Mouse (Mus musculus) limb, embryonic 14.5 days (tissue): Measurements from ENCODE around the gene Sult1e1. TPM values are rescaled to one million over a fixed set of nuclear protein-coding genes. Genes with fewer than 3 reads are reported as not detected.

Experiments
- ATAC-seq: fragments of 200-750 bp; cut with Nextera tagmentation; 2 replicates; pipeline ENCODE4 v1.8.0; 2017; ENCODE audit warnings: low read depth, moderate number of reproducible peaks, moderate TSS enrichment; ENCODE audit not compliant: low FRiP score
- DNase-seq: peaks from one replicate; pipeline ENCODE4 v3.0.0-alpha.2; 2015; ENCODE audit warnings: low spot score
- H3K27ac ChIP-seq: fragments of 300-500 bp; sonication (generic); replicated peaks from 2 replicates; pipeline ENCODE4 v1.5.1; 2014; ENCODE audit warnings: low read depth, mild to moderate bottlenecking, low read length, moderate library complexity, mixed read lengths
- H3K27me3 ChIP-seq: fragments of 300-500 bp; sonication (generic); 2 replicates; pipeline ENCODE4 v1.6.1; 2014; ENCODE audit warnings: low read length, mixed read lengths; ENCODE audit not compliant: control insufficient read depth, insufficient read depth
- H3K36me3 ChIP-seq: fragments of 300-500 bp; sonication (generic); 2 replicates; pipeline ENCODE4 v1.6.1; 2014; ENCODE audit warnings: mild to moderate bottlenecking, low read length, moderate library complexity, mixed read lengths; ENCODE audit not compliant: control insufficient read depth, insufficient read depth
- H3K4me1 ChIP-seq: fragments of 300-500 bp; sonication (generic); 2 replicates; pipeline ENCODE4 v1.6.1; 2014; ENCODE audit warnings: antibody characterized with exemption, low read length, mixed read lengths; ENCODE audit not compliant: control insufficient read depth, insufficient read depth
- H3K4me2 ChIP-seq: fragments of 300-500 bp; sonication (generic); replicated peaks from 2 replicates; pipeline ENCODE4 v1.6.1; 2014; ENCODE audit warnings: low read depth, mild to moderate bottlenecking, low read length, moderate library complexity; ENCODE audit not compliant: severe bottlenecking
- H3K4me3 ChIP-seq: fragments of 300-500 bp; sonication (generic); replicated peaks from 2 replicates; pipeline ENCODE4 v1.5.1; 2014; ENCODE audit warnings: low read length
- H3K9ac ChIP-seq: fragments of 300-500 bp; sonication (generic); 2 replicates; pipeline ENCODE4 v1.6.1; 2014; ENCODE audit warnings: mild to moderate bottlenecking, low read depth, low read length, moderate library complexity; ENCODE audit not compliant: severe bottlenecking
- H3K9me3 ChIP-seq: fragments of 300-500 bp; sonication (generic); 2 replicates; pipeline ENCODE4 v1.6.1; 2016; ENCODE audit warnings: low read length; ENCODE audit not compliant: control insufficient read depth
- POLR2A ChIP-seq: fragments of 200-500 bp; IDR thresholded peaks from 2 replicates; pipeline ENCODE4 v1.8.0; 2012; ENCODE audit warnings: inconsistent platforms, mild to moderate bottlenecking, moderate library complexity, borderline replicate concordance; ENCODE audit not compliant: insufficient read depth, insufficient read length; ENCODE audit errors: extremely low read depth
- WGBS: fragments of 180-500 bp; shearing (Covaris S2); extraction: QIAGEN DNeasy Blood & Tissue Kit; methylation state at CpG from one replicate; pipeline ENCODE4 v1.1.7; 2014; 5-methylcytosine and 5-hydroxymethylcytosine counted together
- microRNA-seq: library from miRNA; unstranded; fragments of <30 nt; microRNA quantifications from one replicate; pipeline ENCODE4, GENCODE M21; 2016
- polyA plus RNA-seq, 2 experiments: library from polyadenylated mRNA; depleted of rRNA in 1 of 2; stranded (reverse) in 1 of 2; unstranded in 1 of 2; fragments of >200 nt; fragmentation: Nextera tagmentation in 1 of 2; extraction: Ambion mirVana in 1 of 2; gene quantifications; 2 replicates each; pipeline versions ENCODE4 v1.2.1 to v1.2.3; 2012 to 2014

The Sult1e1 gene
- polyA plus RNA-seq, 2 experiments, result not detected

DNA sequence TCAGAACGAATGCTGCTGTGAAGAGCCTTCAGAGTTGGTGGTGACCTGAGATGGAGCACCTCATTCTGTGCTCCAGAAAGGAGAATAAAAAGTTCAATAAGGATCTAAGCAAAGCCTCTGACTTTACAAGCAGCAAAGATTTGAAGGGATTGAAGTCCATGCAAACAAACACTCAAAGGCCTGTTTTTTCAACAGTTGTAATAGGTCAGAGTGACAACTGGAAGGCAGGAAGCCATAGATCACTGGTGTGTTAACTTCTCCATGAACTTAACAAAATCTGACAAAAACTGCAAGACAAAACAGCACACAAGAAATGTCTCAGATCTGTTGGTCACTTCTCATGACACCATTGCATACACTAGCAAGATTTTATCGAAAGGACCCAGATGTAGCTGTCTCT, 53.3 kb downstream of the Sult1e1 start, which contains the start of gene Sult1b1:
TSS of gene Sult1b1 (minus strand) at position 85 of the 400 bp plus-strand sequence.
- Histone ChIP-seq H3K4me1 (no peaks in the 10 kb centered on the region), H3K4me2 (no peak within 1 kb of the TSS), H3K9me3 (no peaks in the 10 kb centered on the region), H3K4me3 (no peak within 1 kb of the TSS), H3K9ac (no peak within 1 kb of the TSS), H3K27ac (no peak within 1 kb of the TSS), H3K36me3 (no peaks in the 10 kb centered on the region), H3K27me3 (no peaks in the 10 kb centered on the region)
- 82% methylated on average over 2 of the region's 2 CpGs for WGBS
- TF ChIP-seq POLR2A, result no peak
- ATAC-seq (no peak), DNase-seq (no peak)

DNA sequence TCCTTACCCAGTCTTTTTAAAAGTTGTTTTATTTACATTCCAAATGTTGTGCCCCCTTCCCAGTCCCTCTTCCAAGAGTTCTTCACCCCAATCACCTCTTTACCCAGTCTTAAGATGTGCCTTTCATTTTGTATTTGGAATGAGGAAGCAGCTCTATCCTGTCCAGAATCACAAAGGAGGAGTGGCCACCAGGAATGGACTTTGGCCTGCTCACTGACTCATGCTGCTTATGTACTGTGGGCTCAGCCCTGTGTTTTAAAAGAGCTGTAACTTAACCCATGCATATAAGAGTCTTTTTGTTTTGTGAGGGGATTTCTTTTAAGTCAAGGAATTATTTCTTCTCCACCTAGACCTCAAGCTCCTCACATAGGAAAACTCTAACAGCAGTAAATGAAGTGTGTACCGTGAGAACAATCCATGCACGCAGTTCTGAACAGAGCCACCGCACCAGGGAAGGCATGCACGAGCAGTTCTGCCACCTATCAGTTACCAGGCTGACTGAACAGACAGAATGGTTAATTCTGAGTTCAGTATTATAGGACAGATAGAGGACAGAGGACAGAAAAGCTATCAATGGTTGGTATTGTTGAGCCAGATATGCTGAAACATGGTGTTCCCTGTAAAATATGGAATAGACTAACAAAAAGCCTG, 55.3 kb downstream of the Sult1e1 start:
- no peaks in the 10 kb centered on the region for H3K4me1 ChIP-seq
- ATAC-seq, result no peak
- no peak overlapping the region for H3K27ac ChIP-seq
- no peak overlapping the region for H3K9ac ChIP-seq
- no peak overlapping the region for H3K4me3 ChIP-seq
- H3K9me3 ChIP-seq, result no peaks in the 10 kb centered on the region
- H3K4me2 ChIP-seq, result no peak overlapping the region
- 80% methylated on average over 4 of the region's 4 CpGs for WGBS
- H3K36me3 ChIP-seq, result no peaks in the 10 kb centered on the region
- H3K27me3 ChIP-seq, result no peaks in the 10 kb centered on the region
- no peak for TF ChIP-seq POLR2A
- DNase-seq, result no peak

DNA sequence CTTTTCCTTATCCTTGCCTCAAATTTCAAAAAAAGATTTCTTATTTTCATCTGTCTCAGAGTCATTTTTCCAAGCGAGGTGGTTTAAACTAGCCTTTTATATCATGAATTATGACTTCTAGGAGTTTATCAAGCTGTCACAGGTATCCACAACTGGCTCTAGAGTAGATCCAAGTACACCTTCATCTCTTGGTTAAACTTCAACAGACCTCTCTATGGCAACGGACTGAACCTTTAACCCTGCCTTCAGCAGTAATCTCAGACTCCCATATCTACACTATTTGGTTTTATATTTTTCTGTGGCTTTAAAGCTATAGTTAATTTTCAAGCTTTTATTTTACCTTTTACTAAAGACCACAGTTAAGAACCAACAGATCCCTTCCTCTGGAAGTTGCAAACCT, 59.1 kb downstream of the Sult1e1 start:
- H3K9me3 ChIP-seq, result no peaks in the 10 kb centered on the region
- H3K27ac ChIP-seq, result no peak overlapping the region
- no peak for DNase-seq
- 68% methylated on average over 2 of the region's 2 CpGs for WGBS
- no peaks in the 10 kb centered on the region for H3K27me3 ChIP-seq
- TF ChIP-seq POLR2A, result no peak
- no peaks in the 10 kb centered on the region for H3K36me3 ChIP-seq
- H3K4me1 ChIP-seq, result no peaks in the 10 kb centered on the region
- no peak for ATAC-seq
- no peak overlapping the region for H3K4me2 ChIP-seq
- H3K4me3 ChIP-seq, result no peak overlapping the region
- H3K9ac ChIP-seq, result no peak overlapping the region

Small RNA genes lying within 50 kb of the gene (microRNA-seq; reads per million reads assigned to microRNA genes)
- not detected for gene Mir3969

Other genes starting within 250 kb of the Sult1e1 start
- not detected in 2 replicates for gene Ugt2b38, start 167.4 kb downstream of the Sult1e1 start, polyA plus RNA-seq (2012; rRNA removed)
- gene Ugt2b38, start 167.4 kb downstream of the Sult1e1 start, polyA plus RNA-seq (2014; fragmentation: Nextera tagmentation; extraction: Ambion mirVana), result not detected in 2 replicates
- gene Ugt2a2, start 109.3 kb downstream of the Sult1e1 start, polyA plus RNA-seq (2012; rRNA removed), result not detected in 2 replicates
- not detected in 2 replicates for gene Ugt2a2, start 109.3 kb downstream of the Sult1e1 start, polyA plus RNA-seq (2014; fragmentation: Nextera tagmentation; extraction: Ambion mirVana)
- gene Gm43638, start 104.8 kb downstream of the Sult1e1 start, polyA plus RNA-seq (2012; rRNA removed), result not detected in 2 replicates
- not detected in 2 replicates for gene Gm43638, start 104.8 kb downstream of the Sult1e1 start, polyA plus RNA-seq (2014; fragmentation: Nextera tagmentation; extraction: Ambion mirVana)
- gene Ugt2a1, start 100.7 kb downstream of the Sult1e1 start, polyA plus RNA-seq (2012; rRNA removed), result not detected in 2 replicates
- not detected in 2 replicates for gene Ugt2a1, start 100.7 kb downstream of the Sult1e1 start, polyA plus RNA-seq (2014; fragmentation: Nextera tagmentation; extraction: Ambion mirVana)
- 0.09 TPM in 1 of 2 replicates, not detected in the other for gene Sult1b1, start 53.4 kb downstream of the Sult1e1 start, polyA plus RNA-seq (2012; rRNA removed)
- not detected in 2 replicates for gene Sult1b1, start 53.4 kb downstream of the Sult1e1 start, polyA plus RNA-seq (2014; fragmentation: Nextera tagmentation; extraction: Ambion mirVana)
- not detected in 2 replicates for gene Sult1d1, start 22.6 kb downstream of the Sult1e1 start, polyA plus RNA-seq (2012; rRNA removed)
- not detected in 2 replicates for gene Sult1d1, start 22.6 kb downstream of the Sult1e1 start, polyA plus RNA-seq (2014; fragmentation: Nextera tagmentation; extraction: Ambion mirVana)
- gene Csn1s1, start 74.6 kb upstream of the Sult1e1 start, polyA plus RNA-seq (2012; rRNA removed), result not detected in 2 replicates
- not detected in 2 replicates for gene Csn1s1, start 74.6 kb upstream of the Sult1e1 start, polyA plus RNA-seq (2014; fragmentation: Nextera tagmentation; extraction: Ambion mirVana)
- gene Csn2, start 108.0 kb upstream of the Sult1e1 start, polyA plus RNA-seq (2012; rRNA removed), result 0.10 TPM in 1 of 2 replicates, not detected in the other
- gene Csn2, start 108.0 kb upstream of the Sult1e1 start, polyA plus RNA-seq (2014; fragmentation: Nextera tagmentation; extraction: Ambion mirVana), result not detected in 2 replicates
- not detected in 2 replicates for gene Csn1s2a, start 183.0 kb upstream of the Sult1e1 start, polyA plus RNA-seq (2012; rRNA removed)
- gene Csn1s2a, start 183.0 kb upstream of the Sult1e1 start, polyA plus RNA-seq (2014; fragmentation: Nextera tagmentation; extraction: Ambion mirVana), result not detected in 2 replicates
- 0.10 and 0.18 TPM in 2 replicates for gene Csn1s2b, start 216.5 kb upstream of the Sult1e1 start, polyA plus RNA-seq (2012; rRNA removed)
- not detected in 2 replicates for gene Csn1s2b, start 216.5 kb upstream of the Sult1e1 start, polyA plus RNA-seq (2014; fragmentation: Nextera tagmentation; extraction: Ambion mirVana)
- not detected in 2 replicates for gene Prr27, start 234.1 kb upstream of the Sult1e1 start, polyA plus RNA-seq (2012; rRNA removed)
- gene Prr27, start 234.1 kb upstream of the Sult1e1 start, polyA plus RNA-seq (2014; fragmentation: Nextera tagmentation; extraction: Ambion mirVana), result not detected in 2 replicates